Mouse (Mus musculus) adipocyte (in vitro differentiated cells): ENCODE data around the gene Cd300lb.
A peak's percentile ranks its signal among the peaks of the same experiment; 100 is the strongest.

ENCODE experiments used
- DNase-seq: peaks from one replicate; pipeline ENCODE4 v3.0.0-alpha.2; 2016; ENCODE audit warnings: low spot score

Gene Cd300lb

DNA sequence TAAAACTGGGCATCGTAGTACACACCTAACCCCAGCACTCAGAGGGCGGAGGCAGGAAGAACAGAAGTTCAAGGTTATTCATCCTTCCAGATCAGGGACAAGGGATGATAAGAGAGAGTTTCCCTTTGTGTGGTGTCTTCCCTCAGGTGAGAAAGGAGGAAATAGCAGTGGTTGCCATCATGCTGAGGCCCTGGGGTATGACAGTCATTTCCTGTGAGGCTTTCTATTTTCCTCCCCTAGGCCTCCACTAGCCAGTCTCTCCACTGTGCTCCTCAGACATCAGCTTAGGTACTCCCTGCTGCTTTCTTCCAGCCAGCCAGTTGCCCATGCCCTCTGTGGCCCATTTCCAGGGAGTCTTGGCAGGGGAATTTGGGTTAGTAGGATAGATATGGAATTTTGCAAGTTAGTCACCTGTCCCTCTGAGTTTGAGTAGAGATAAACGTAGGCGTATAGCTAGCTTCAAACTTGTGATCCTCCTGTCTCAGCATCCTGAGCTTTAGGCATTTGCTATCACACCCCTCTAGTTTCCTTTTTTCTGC, 50.9 kb downstream of the Cd300lb start:
- peak; percentile 45 for DNase-seq

DNA sequence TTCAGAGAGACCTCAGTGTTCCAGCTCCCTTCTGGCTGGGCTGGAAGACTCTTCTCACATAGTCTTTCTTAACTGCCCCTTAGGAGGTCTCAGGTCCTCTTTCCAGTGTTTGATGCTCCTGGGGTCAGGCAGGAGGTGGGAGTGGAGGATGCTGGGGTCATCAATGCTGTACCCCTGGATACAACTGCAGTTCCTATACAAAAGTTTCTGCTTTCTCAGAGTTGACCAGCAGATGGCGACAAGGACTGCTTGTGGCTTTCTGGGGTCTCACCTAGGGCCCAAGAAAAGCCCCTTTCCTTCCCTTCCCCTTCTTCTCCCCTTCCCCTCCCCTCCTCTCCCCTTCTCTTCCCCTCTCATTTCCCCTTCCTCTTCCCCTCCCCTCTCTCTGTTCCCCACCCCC, 53.6 kb downstream of the Cd300lb start:
- peak; percentile 26 for DNase-seq

- no peak for DNase-seq
Measured at GRCm38 (mm10) chr11:114880185-114880584, 54.0 kb downstream of the Cd300lb start.

DNA sequence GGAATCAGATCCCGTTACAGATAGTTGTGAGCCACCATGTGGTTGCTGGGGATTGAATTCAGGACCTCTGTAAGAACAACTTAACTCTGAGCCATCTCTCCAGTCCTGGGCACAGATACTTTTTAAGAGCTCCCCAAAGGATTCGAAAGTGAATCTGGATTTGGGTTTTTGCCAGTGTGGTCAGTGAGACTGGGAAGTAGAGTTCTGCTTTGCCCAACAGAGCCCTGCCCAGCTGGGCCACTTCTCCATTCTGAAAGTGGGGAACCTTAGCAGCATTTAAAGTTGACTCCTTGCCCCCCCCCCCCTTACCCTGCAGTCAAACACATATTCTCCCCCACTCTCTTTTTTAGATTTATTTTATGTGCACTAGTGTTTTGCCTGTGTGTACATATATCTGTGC, 54.5 kb downstream of the Cd300lb start:
- peak; percentile 24 for DNase-seq

- DNase-seq, result peak; percentile 63
Measured at GRCm38 (mm10) chr11:114877145-114877544, 57.0 kb downstream of the Cd300lb start.

DNA sequence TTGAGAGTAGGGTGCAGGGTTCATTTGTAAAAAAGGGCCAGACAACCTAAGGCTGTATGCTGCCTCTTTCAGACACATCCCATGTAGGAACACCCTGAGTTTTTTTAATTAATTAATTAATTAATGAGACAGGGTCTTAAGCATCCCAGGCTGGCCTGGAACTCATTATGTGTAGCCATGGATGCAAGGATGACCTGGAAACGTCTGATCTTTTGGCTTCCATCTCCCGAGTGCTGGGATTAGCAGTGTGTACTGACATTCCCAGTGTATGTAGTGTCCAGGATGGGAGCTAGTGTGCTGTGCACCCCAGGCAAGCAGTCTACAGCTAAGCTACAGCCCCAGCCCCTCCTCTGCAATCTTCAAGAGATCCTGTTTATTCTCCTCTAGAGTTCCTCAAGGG, 57.6 kb downstream of the Cd300lb start:
- DNase-seq, result no peak

GRCm38 (mm10) chr11:114876176-114876575, 58.0 kb downstream of the Cd300lb start:
- DNase-seq, result no peak

DNA sequence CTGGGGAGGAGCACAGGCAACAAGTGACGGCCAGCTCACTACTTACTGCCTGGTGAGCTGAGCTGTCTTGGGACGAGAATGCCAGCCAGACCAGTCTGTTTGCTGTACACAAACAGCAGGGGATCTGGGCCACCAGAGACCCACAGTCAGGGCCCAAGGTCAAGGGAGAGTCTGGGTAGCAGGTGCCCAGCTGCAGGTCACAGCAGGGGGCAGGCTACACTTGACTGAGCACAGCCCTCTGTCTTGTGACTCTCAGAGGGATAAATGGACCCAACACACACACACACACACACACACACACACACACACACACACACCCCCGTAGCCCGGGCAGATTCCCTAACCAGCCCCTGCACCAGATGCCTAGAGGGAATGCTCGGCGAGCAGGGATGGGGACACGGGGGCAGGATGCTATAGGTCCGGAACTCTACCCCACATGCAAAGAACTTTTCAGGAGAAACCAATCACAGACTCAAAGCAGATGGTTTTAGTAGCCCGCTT, 58.8 kb downstream of the Cd300lb start:
- DNase-seq, result no peak

DNA sequence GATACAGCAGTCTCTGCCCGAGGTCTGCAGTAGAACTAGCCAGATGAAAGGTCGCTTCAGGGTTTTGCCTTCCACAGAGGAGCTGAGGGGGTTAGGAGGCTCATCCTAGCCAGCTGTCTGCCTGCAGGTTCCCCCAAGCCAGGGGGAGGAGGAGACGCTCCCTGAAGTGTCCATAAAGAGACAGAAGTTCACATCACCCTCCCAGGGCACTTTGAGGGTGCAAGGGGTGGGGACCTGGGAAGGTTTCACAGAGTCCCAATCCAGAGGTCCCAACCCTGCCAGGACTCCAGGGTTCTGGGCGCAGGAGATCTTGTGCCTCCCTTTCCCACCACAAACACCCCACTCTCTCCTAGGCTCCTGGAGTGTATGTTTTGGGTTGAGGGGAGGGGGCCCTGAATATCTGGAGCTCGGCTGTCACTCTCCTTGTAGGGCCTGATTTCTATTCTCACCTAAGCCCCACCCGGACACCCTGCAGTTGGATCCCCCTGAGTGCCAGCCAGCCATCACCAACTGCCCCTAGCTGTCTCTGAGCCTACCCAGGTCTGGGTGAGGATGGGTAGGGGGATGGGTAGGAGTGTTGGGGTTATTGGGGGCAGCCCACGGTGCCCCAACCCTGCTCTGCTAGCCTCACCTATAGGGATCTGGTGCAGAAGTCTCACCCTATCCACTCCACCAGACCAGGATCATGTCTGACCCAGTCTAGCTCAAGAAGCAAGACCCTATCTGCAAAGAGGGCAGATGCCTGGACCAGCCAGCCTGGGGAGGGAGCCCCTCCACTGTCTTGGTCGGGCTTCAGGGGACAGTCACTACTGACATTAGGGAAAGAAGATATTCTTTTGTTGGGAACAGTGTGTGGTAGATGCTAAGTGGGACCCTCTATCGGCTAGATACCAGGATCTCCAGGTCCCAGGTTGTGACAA, 59.7 kb downstream of the Cd300lb start:
- DNase-seq, result no peak

- no peak for DNase-seq
Measured at GRCm38 (mm10) chr11:114873022-114873817, 61.0 kb downstream of the Cd300lb start.
